Mouse (Mus musculus) embryonic facial prominence, embryonic 11.5 days (tissue): ENCODE measurements around the gene Tppp3. TPM values are rescaled to one million over a fixed set of nuclear protein-coding genes. Genes with fewer than 3 reads are reported as not detected.

Experiments
- ATAC-seq: fragments of 200-750 bp; cut with Nextera tagmentation; replicated peaks from 2 replicates; pipeline ENCODE4 v1.8.0; 2017; ENCODE audit warnings: low read depth; ENCODE audit not compliant: insufficient number of reproducible peaks, low FRiP score, low TSS enrichment
- DNase-seq: peaks from one replicate; pipeline ENCODE4 v3.0.0-alpha.2; 2015; ENCODE audit warnings: low spot score
- H3K27ac ChIP-seq: fragments of 300-500 bp; sonication (generic); replicated peaks from 2 replicates; pipeline ENCODE4 v1.5.1; 2014; ENCODE audit warnings: mild to moderate bottlenecking, low read depth, low read length, control low read depth
- H3K27me3 ChIP-seq: fragments of 300-500 bp; sonication (generic); 2 replicates; pipeline ENCODE4 v1.6.1; 2014; ENCODE audit warnings: mild to moderate bottlenecking, low read length, moderate library complexity, mixed read lengths; ENCODE audit not compliant: control insufficient read depth, insufficient read depth
- H3K36me3 ChIP-seq: fragments of 300-500 bp; sonication (generic); replicated peaks from 2 replicates; pipeline ENCODE4 v1.6.1; 2014; ENCODE audit warnings: low read depth, mild to moderate bottlenecking, low read length, moderate library complexity, mixed read lengths; ENCODE audit not compliant: control insufficient read depth, insufficient read depth
- H3K4me1 ChIP-seq: fragments of 300-500 bp; sonication (generic); 2 replicates; pipeline ENCODE4 v1.6.1; 2014; ENCODE audit warnings: low read length, mixed read lengths; ENCODE audit not compliant: control insufficient read depth, insufficient read depth
- H3K4me2 ChIP-seq: fragments of 300-500 bp; sonication (generic); 2 replicates; pipeline ENCODE4 v1.6.1; 2014; ENCODE audit warnings: low read depth, mild to moderate bottlenecking, control low read depth, low read length, moderate library complexity
- H3K4me3 ChIP-seq: fragments of 300-500 bp; sonication (generic); 2 replicates; pipeline ENCODE4 v1.5.1; 2014; ENCODE audit warnings: low read depth, low read length, control low read depth
- H3K9ac ChIP-seq: fragments of 300-500 bp; sonication (generic); replicated peaks from 2 replicates; pipeline ENCODE4 v1.6.1; 2014; ENCODE audit warnings: mild to moderate bottlenecking, control low read depth, low read length
- H3K9me3 ChIP-seq: fragments of 300-500 bp; sonication (generic); replicated peaks from 2 replicates; pipeline ENCODE4 v1.6.1; 2016; ENCODE audit warnings: mild to moderate bottlenecking, low read length, inconsistent platforms, mixed read lengths; ENCODE audit not compliant: control insufficient read depth
- WGBS: fragments of 180-500 bp; shearing (Covaris S2); extraction: QIAGEN DNeasy Blood & Tissue Kit; methylation state at CpG from one replicate; pipeline ENCODE4 v1.1.7; 2014; 5-methylcytosine and 5-hydroxymethylcytosine counted together
- polyA plus RNA-seq: library from polyadenylated mRNA; unstranded; fragments of >200 nt; fragmentation: Nextera tagmentation; extraction: Ambion mirVana; gene quantifications from 2 replicates; pipeline ENCODE4 v1.2.1, GENCODE M21; 2014

Tppp3 gene
- polyA plus RNA-seq, 1 experiment from 2014 or later, result 49.5 TPM

GRCm38 (mm10) chr8:105433021-105433420, 38.3 kb downstream of the Tppp3 start:
- no peak overlapping the region for H3K4me2 ChIP-seq
- H3K27me3 ChIP-seq, result no peaks in the 10 kb centered on the region
- H3K9me3 ChIP-seq, result no peaks in the 10 kb centered on the region
- no peak overlapping the region for H3K9ac ChIP-seq
- DNase-seq (no peak), ATAC-seq (no peak)
- H3K36me3 ChIP-seq, result no peaks in the 10 kb centered on the region
- no peak overlapping the region for H3K27ac ChIP-seq
- no peaks in the 10 kb centered on the region; the same call in 1 of the 2 replicates for H3K4me1 ChIP-seq
- WGBS, result 38% methylated on average over 6 of the region's 6 CpGs
- no peak overlapping the region for H3K4me3 ChIP-seq

GRCm38 (mm10) chr8:105431743-105432515, 39.4 kb downstream of the Tppp3 start:
- no peak overlapping the region for H3K4me3 ChIP-seq
- no peaks in the 10 kb centered on the region for H3K36me3 ChIP-seq
- no peak for DNase-seq
- H3K27me3 ChIP-seq, result no peaks in the 10 kb centered on the region
- no peaks in the 10 kb centered on the region for H3K9me3 ChIP-seq
- 48% methylated on average over 7 of the region's 7 CpGs for WGBS
- H3K4me2 ChIP-seq, result no peak overlapping the region
- no peak for ATAC-seq
- no peak overlapping the region for H3K9ac ChIP-seq
- no peak overlapping the region for H3K27ac ChIP-seq
- H3K4me1 ChIP-seq, result no peaks in the 10 kb centered on the region; the same call in 1 of the 2 replicates

GRCm38 (mm10) chr8:105426878-105427277, 44.4 kb downstream of the Tppp3 start:
- Histone ChIP-seq H3K4me3 (no peak overlapping the region), H3K9ac (no peak overlapping the region), H3K36me3 (no peaks in the 10 kb centered on the region), H3K27me3 (no peaks in the 10 kb centered on the region), H3K9me3 (no peaks in the 10 kb centered on the region), H3K4me2 (no peak overlapping the region), H3K27ac (no peak overlapping the region), H3K4me1 (no peaks in the 10 kb centered on the region)
- DNase-seq (no peak), ATAC-seq (no peak)
- 74% methylated on average over 6 of the region's 6 CpGs for WGBS

- no peaks in the 10 kb centered on the region for H3K9me3 ChIP-seq
- no peaks in the 10 kb centered on the region for H3K36me3 ChIP-seq
- H3K27ac ChIP-seq, result no peak overlapping the region
- H3K4me3 ChIP-seq, result no peak overlapping the region
- no peaks in the 10 kb centered on the region for H3K27me3 ChIP-seq
- no peak for ATAC-seq
- no peak overlapping the region for H3K4me2 ChIP-seq
- DNase-seq, result no peak
- H3K9ac ChIP-seq, result no peak overlapping the region
- H3K4me1 ChIP-seq, result no peaks in the 10 kb centered on the region
- 77% methylated on average over 1 of the region's 1 CpGs for WGBS
Measured at GRCm38 (mm10) chr8:105422006-105422405, 49.3 kb downstream of the Tppp3 start.

GRCm38 (mm10) chr8:105419800-105420199, 51.5 kb downstream of the Tppp3 start:
- Histone ChIP-seq H3K4me3 (no peak overlapping the region), H3K9me3 (no peaks in the 10 kb centered on the region), H3K27ac (no peak overlapping the region), H3K9ac (no peak overlapping the region), H3K4me1 (no peaks in the 10 kb centered on the region), H3K36me3 (no peaks in the 10 kb centered on the region), H3K27me3 (no peaks in the 10 kb centered on the region), H3K4me2 (no peak overlapping the region)
- ATAC-seq, result no peak
- DNase-seq, result no peak
- WGBS, result 89% methylated on average over 4 of the region's 4 CpGs

GRCm38 (mm10) chr8:105418992-105419391, 52.3 kb downstream of the Tppp3 start:
- H3K4me1 ChIP-seq, result no peaks in the 10 kb centered on the region
- 73% methylated on average over 2 of the region's 2 CpGs for WGBS
- H3K27ac ChIP-seq, result no peak overlapping the region
- no peaks in the 10 kb centered on the region for H3K36me3 ChIP-seq
- no peak overlapping the region for H3K9ac ChIP-seq
- DNase-seq (no peak), ATAC-seq (no peak)
- no peaks in the 10 kb centered on the region for H3K27me3 ChIP-seq
- no peak overlapping the region for H3K4me3 ChIP-seq
- H3K9me3 ChIP-seq, result no peaks in the 10 kb centered on the region
- H3K4me2 ChIP-seq, result no peak overlapping the region

Other genes starting within 250 kb of the Tppp3 start
- gene D230025D16Rik, start 246.4 kb downstream of the Tppp3 start, polyA plus RNA-seq, result 30.8 and 31.5 TPM in 2 replicates
- 2.3 and 3.3 TPM in 2 replicates for gene B3gnt9, start 216.4 kb downstream of the Tppp3 start, polyA plus RNA-seq
- 14.0 and 16.6 TPM in 2 replicates for gene Tradd, start 206.9 kb downstream of the Tppp3 start, polyA plus RNA-seq
- 1.2 and 2.0 TPM in 2 replicates for gene Fbxl8, start 206.9 kb downstream of the Tppp3 start, polyA plus RNA-seq
- 0.13 TPM in 1 of 2 replicates, not detected in the other for gene Hsf4, start 201.7 kb downstream of the Tppp3 start, polyA plus RNA-seq
- gene Nol3, start 195.4 kb downstream of the Tppp3 start, polyA plus RNA-seq, result 0.84 and 1.2 TPM in 2 replicates
- gene 4931428F04Rik, start 181.7 kb downstream of the Tppp3 start, polyA plus RNA-seq, result 23.6 and 25.2 TPM in 2 replicates
- 7.2 and 8.2 TPM in 2 replicates for gene Exoc3l, start 175.4 kb downstream of the Tppp3 start, polyA plus RNA-seq
- gene E2f4, start 173.9 kb downstream of the Tppp3 start, polyA plus RNA-seq, result 103 and 110 TPM in 2 replicates
- gene Elmo3, start 165.9 kb downstream of the Tppp3 start, polyA plus RNA-seq, result 2.8 and 3.3 TPM in 2 replicates
- gene Lrrc29, start 145.2 kb downstream of the Tppp3 start, polyA plus RNA-seq, result 0.83 and 0.98 TPM in 2 replicates
- gene Tmem208, start 145.2 kb downstream of the Tppp3 start, polyA plus RNA-seq, result 91.7 and 99.6 TPM in 2 replicates
- 1.8 and 2.6 TPM in 2 replicates for gene Fhod1, start 123.6 kb downstream of the Tppp3 start, polyA plus RNA-seq
- gene Slc9a5, start 122.7 kb downstream of the Tppp3 start, polyA plus RNA-seq, result 3.8 and 4.0 TPM in 2 replicates
- gene Plekhg4, start 98.3 kb downstream of the Tppp3 start, polyA plus RNA-seq, result 0.28 and 0.29 TPM in 2 replicates
- gene Kctd19, start 58.0 kb downstream of the Tppp3 start, polyA plus RNA-seq, result not detected in 2 replicates
- 0.39 and 0.49 TPM in 2 replicates for gene Lrrc36, start 58.0 kb downstream of the Tppp3 start, polyA plus RNA-seq
- 15.0 and 17.9 TPM in 2 replicates for gene Zdhhc1, start 25.4 kb upstream of the Tppp3 start, polyA plus RNA-seq
- 11.9 and 12.6 TPM in 2 replicates for gene Hsd11b2, start 47.2 kb upstream of the Tppp3 start, polyA plus RNA-seq
- gene Atp6v0d1, start 94.5 kb upstream of the Tppp3 start, polyA plus RNA-seq, result 89.8 and 95.5 TPM in 2 replicates
- gene Ripor1, start 133.7 kb upstream of the Tppp3 start, polyA plus RNA-seq, result 7.3 and 8.7 TPM in 2 replicates
- 116 and 118 TPM in 2 replicates for gene Ctcf, start 165.0 kb upstream of the Tppp3 start, polyA plus RNA-seq
- gene Agrp, start 165.9 kb upstream of the Tppp3 start, polyA plus RNA-seq, result 1.0 and 1.7 TPM in 2 replicates
- 0.88 and 1.8 TPM in 2 replicates for gene Carmil2, start 214.7 kb upstream of the Tppp3 start, polyA plus RNA-seq
- 53.8 and 56.5 TPM in 2 replicates for gene Acd, start 229.6 kb upstream of the Tppp3 start, polyA plus RNA-seq
- 13.2 and 16.3 TPM in 2 replicates for gene Pard6a, start 229.6 kb upstream of the Tppp3 start, polyA plus RNA-seq
- 0.50 TPM in 1 of 2 replicates, not detected in the other for gene 4933405L10Rik, start 236.1 kb upstream of the Tppp3 start, polyA plus RNA-seq
- 31.2 and 36.7 TPM in 2 replicates for gene Enkd1, start 236.7 kb upstream of the Tppp3 start, polyA plus RNA-seq